Mouse (Mus musculus) mouse embryonic stem cell (cell line): Measurements from ENCODE around the gene Cdh13.
"Not testable (repeated sequence)": the region's sequence is repeated elsewhere in the genome, so short reads cannot be mapped to it uniquely, and the experiment has no call there.

Experiments
- in situ Hi-C, 2 experiments: fragments of 300-500 bp; cut with MboI; formaldehyde crosslinking; loops; 1 replicate in 1 of 2; 3 replicates in 1 of 2; pipeline ENCODE4 v1.14.3; 2019 to 2020; ENCODE audit warnings: low sequenced_read_pairs in 2 of 2, low pct_unique_long_range_greater_than_20kb in 1 of 2, mixed read lengths in 1 of 2; ENCODE audit not compliant: unreplicated experiment in 1 of 2

Cdh13 gene

GRCm38 (mm10) chr8:118709366-118709765, 425.8 kb downstream of the Cdh13 start:
- in situ Hi-C loops: no loop called here

- in situ Hi-C loops: no loop called here
These were observed 428.1 kb downstream of the Cdh13 start for GRCm38 (mm10) chr8:118711631-118712030.

- in situ Hi-C loops: no loop called here
These were observed 429.6 kb downstream of the Cdh13 start for GRCm38 (mm10) chr8:118713111-118713510.

GRCm38 (mm10) chr8:118713596-118713995, 430.1 kb downstream of the Cdh13 start:
- in situ Hi-C loops: no loop called here

- in situ Hi-C loops: no loop called here
These were observed 439.4 kb downstream of the Cdh13 start for GRCm38 (mm10) chr8:118722896-118723295.

- in situ Hi-C loops: no loop called here
These were observed 442.1 kb downstream of the Cdh13 start for GRCm38 (mm10) chr8:118725651-118726050.

GRCm38 (mm10) chr8:118741781-118742180, 458.2 kb downstream of the Cdh13 start:
- in situ Hi-C loops: no loop called here

GRCm38 (mm10) chr8:118744991-118745390, 461.5 kb downstream of the Cdh13 start:
- in situ Hi-C loops: no loop called here

- in situ Hi-C loops: no loop called here
These were observed 464.6 kb downstream of the Cdh13 start for GRCm38 (mm10) chr8:118748041-118748604.

GRCm38 (mm10) chr8:118749191-118749590, 465.7 kb downstream of the Cdh13 start:
- in situ Hi-C loops: no loop called here

- in situ Hi-C loops: no loop called here
These were observed 466.3 kb downstream of the Cdh13 start for GRCm38 (mm10) chr8:118749786-118750185.

- in situ Hi-C loops: no loop called here
These were observed 470.2 kb downstream of the Cdh13 start for GRCm38 (mm10) chr8:118753710-118754109.

GRCm38 (mm10) chr8:118754119-118754518, 470.6 kb downstream of the Cdh13 start:
- in situ Hi-C loops: no loop called here

GRCm38 (mm10) chr8:118777507-118777906, 494.0 kb downstream of the Cdh13 start:
- in situ Hi-C loops: not testable (repeated sequence)

- in situ Hi-C loops: no loop called here
These were observed 494.8 kb downstream of the Cdh13 start for GRCm38 (mm10) chr8:118778374-118778773.

- in situ Hi-C loops: no loop called here
These were observed 502.1 kb downstream of the Cdh13 start for GRCm38 (mm10) chr8:118785646-118786045.

- in situ Hi-C loops: no loop called here
These were observed 506.1 kb downstream of the Cdh13 start for GRCm38 (mm10) chr8:118789649-118790048.

GRCm38 (mm10) chr8:118794886-118795285, 511.4 kb downstream of the Cdh13 start:
- in situ Hi-C loops: no loop called here

GRCm38 (mm10) chr8:118796491-118796890, 513.0 kb downstream of the Cdh13 start:
- in situ Hi-C loops: no loop called here

GRCm38 (mm10) chr8:118797127-118797526, 513.6 kb downstream of the Cdh13 start:
- in situ Hi-C loops: no loop called here

- in situ Hi-C loops: no loop called here
These were observed 519.6 kb downstream of the Cdh13 start for GRCm38 (mm10) chr8:118803168-118803567.
